Mouse (Mus musculus) heart, postnatal 0 days (tissue): ENCODE measurements around the gene Prmt8. TPM values are rescaled to one million over a fixed set of nuclear protein-coding genes. Genes with fewer than 3 reads are reported as not detected.

ENCODE experiments used
- ATAC-seq: fragments of 200-750 bp; cut with Nextera tagmentation; 2 replicates; pipeline ENCODE4 v1.8.0; 2017; ENCODE audit warnings: low read depth, moderate number of reproducible peaks, moderate library complexity; ENCODE audit not compliant: insufficient read depth
- DNase-seq: peaks from one replicate; pipeline ENCODE4 v3.0.0-alpha.2; 2016; ENCODE audit warnings: low spot score
- H3K27ac ChIP-seq: fragments of 300-500 bp; sonication (generic); 2 replicates; pipeline ENCODE4 v1.5.1; 2014; ENCODE audit warnings: low read depth, mild to moderate bottlenecking
- H3K27me3 ChIP-seq: fragments of 300-500 bp; sonication (generic); 2 replicates; pipeline ENCODE4 v1.6.1; 2014; ENCODE audit warnings: low read length, mixed read lengths; ENCODE audit not compliant: control insufficient read depth, insufficient read depth
- H3K36me3 ChIP-seq: fragments of 300-500 bp; sonication (generic); replicated peaks from 2 replicates; pipeline ENCODE4 v1.6.1; 2014; ENCODE audit warnings: low read length, mixed read lengths; ENCODE audit not compliant: control insufficient read depth, insufficient read depth
- H3K4me1 ChIP-seq: fragments of 300-500 bp; sonication (generic); 2 replicates; pipeline ENCODE4 v1.6.1; 2014; ENCODE audit warnings: antibody characterized with exemption; ENCODE audit not compliant: control insufficient read depth, insufficient read depth
- H3K4me2 ChIP-seq: fragments of 300-500 bp; sonication (generic); 2 replicates; pipeline ENCODE4 v1.6.1; 2014; ENCODE audit warnings: low read depth, mild to moderate bottlenecking, low read length, moderate library complexity
- H3K4me3 ChIP-seq: fragments of 300-500 bp; sonication (generic); 2 replicates; pipeline ENCODE4 v1.5.1; 2014; ENCODE audit warnings: low read depth, low read length
- H3K9ac ChIP-seq: fragments of 300-500 bp; sonication (generic); replicated peaks from 2 replicates; pipeline ENCODE4 v1.6.1; 2014; ENCODE audit warnings: low read depth, low read length, mixed read lengths
- H3K9me3 ChIP-seq: fragments of 300-500 bp; sonication (generic); replicated peaks from 2 replicates; pipeline ENCODE4 v1.6.1; 2016; ENCODE audit warnings: low read length; ENCODE audit not compliant: control insufficient read depth
- CTCF ChIP-seq: IDR thresholded peaks from 2 replicates; pipeline ENCODE4 v1.5.1; 2016; ENCODE audit warnings: antibody characterized with exemption, control low read depth, low read depth
- EP300 ChIP-seq: IDR thresholded peaks from 2 replicates; pipeline ENCODE4 v1.6.1; 2016; ENCODE audit warnings: antibody characterized with exemption, low read depth
- WGBS: fragments of 180-500 bp; shearing (Covaris S2); extraction: QIAGEN DNeasy Blood & Tissue Kit; methylation state at CpG from one replicate; pipeline ENCODE4 v1.1.7; 2014; 5-methylcytosine and 5-hydroxymethylcytosine counted together
- polyA plus RNA-seq: library from polyadenylated mRNA; unstranded; fragments of >200 nt; fragmentation: Nextera tagmentation; extraction: Ambion mirVana; gene quantifications from 2 replicates; pipeline ENCODE4 v1.2.1, GENCODE M21; 2015
- total RNA-seq: library from RNA; depleted of rRNA; stranded (reverse); fragments of >200 nt; gene quantifications from 2 replicates; pipeline ENCODE4 v1.2.3, GENCODE M21; 2014; ENCODE audit warnings: low replicate concordance

The Prmt8 gene
- total and polyA plus RNA-seq, 2 experiments from 2014 or later, result not detected

DNA sequence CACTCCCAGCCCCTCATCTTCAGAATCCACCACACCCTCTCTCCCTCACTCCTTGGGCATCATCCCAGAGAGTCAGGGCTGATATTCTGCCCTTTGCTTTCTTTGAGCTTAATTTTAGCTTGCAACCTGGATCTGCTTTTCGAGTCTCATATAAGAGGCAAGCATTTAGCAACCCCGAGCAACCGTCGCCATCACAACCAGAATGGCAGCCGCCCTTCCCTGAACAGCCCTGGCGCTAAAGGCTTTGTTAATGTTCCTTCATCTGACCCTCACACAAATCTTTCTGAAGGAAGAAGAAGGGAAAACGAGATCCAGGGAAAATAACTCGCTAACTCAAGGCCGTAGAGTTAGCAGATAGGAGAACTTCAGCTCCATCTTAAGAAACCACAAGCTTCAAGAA, 17.8 kb downstream of the Prmt8 start:
- Histone ChIP-seq H3K4me2 (no peak overlapping the region), H3K36me3 (no peaks in the 10 kb centered on the region), H3K4me1 (peaks cover 13% of the 10 kb centered on the region; the same call in 1 of the 2 replicates), H3K9me3 (no peaks in the 10 kb centered on the region), H3K9ac (no peak overlapping the region), H3K4me3 (no peak overlapping the region), H3K27me3 (no peaks in the 10 kb centered on the region), H3K27ac (no peak overlapping the region)
- no peak for TF ChIP-seq EP300
- no peak for TF ChIP-seq CTCF
- WGBS, result 92% methylated on average over 9 of the region's 9 CpGs
- ATAC-seq (no peak), DNase-seq (no peak)

GRCm38 (mm10) chr6:127748793-127749192, 20.5 kb downstream of the Prmt8 start:
- no peaks in the 10 kb centered on the region for H3K27me3 ChIP-seq
- 0 out of 2 replicates have a peak, but pooled peaks cover 6% of the 10 kb centered on the region for H3K4me1 ChIP-seq
- no peaks in the 10 kb centered on the region for H3K36me3 ChIP-seq
- H3K4me3 ChIP-seq, result no peak overlapping the region
- TF ChIP-seq EP300 (no peak), CTCF (no peak)
- 80% methylated on average over 8 of the region's 8 CpGs for WGBS
- no peak overlapping the region for H3K9ac ChIP-seq
- no peaks in the 10 kb centered on the region for H3K9me3 ChIP-seq
- ATAC-seq (no peak), DNase-seq (no peak)
- no peak overlapping the region for H3K4me2 ChIP-seq
- no peak overlapping the region for H3K27ac ChIP-seq

DNA sequence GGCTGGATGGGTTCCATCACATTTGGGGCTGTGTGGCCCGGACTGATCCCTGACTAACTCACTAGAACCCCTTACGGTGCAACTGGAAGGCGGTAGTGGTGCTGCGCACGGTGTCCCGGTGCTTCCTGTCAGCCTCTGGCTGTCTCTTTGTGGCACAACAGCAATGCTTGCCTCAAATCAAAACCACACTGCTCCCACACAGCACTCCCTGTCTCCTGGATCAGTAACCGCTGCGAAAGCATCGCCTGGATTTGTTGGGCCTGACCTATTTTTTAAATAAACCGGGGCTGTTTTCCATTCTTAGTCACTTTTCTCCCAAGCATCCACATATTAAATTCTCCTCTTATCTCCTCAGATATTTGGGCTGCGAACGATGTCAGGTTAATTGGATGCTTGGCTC, 27.0 kb downstream of the Prmt8 start:
- 75% methylated on average over 12 of the region's 12 CpGs for WGBS
- no peaks in the 10 kb centered on the region for H3K36me3 ChIP-seq
- no peak for ATAC-seq
- no peak overlapping the region for H3K27ac ChIP-seq
- no peaks in the 10 kb centered on the region for H3K27me3 ChIP-seq
- no peak for DNase-seq
- no peak overlapping the region for H3K9ac ChIP-seq
- H3K4me2 ChIP-seq, result no peak overlapping the region
- H3K4me1 ChIP-seq, result 0 out of 2 replicates have a peak, but pooled peaks cover 5% of the 10 kb centered on the region
- H3K4me3 ChIP-seq, result no peak overlapping the region
- TF ChIP-seq CTCF (no peak), EP300 (no peak)
- H3K9me3 ChIP-seq, result no peaks in the 10 kb centered on the region

- ATAC-seq, result no peak
- no peaks in the 10 kb centered on the region for H3K9me3 ChIP-seq
Measured at GRCm38 (mm10) chr6:127741162-127741561, 28.1 kb downstream of the Prmt8 start.

GRCm38 (mm10) chr6:127740711-127741110, 28.6 kb downstream of the Prmt8 start:
- Histone ChIP-seq H3K36me3 (no peaks in the 10 kb centered on the region), H3K9ac (no peak overlapping the region), H3K4me2 (no peak overlapping the region), H3K4me1 (0 out of 2 replicates have a peak, but pooled peaks cover 5% of the 10 kb centered on the region), H3K9me3 (no peaks in the 10 kb centered on the region), H3K27ac (no peak overlapping the region), H3K4me3 (no peak overlapping the region), H3K27me3 (no peaks in the 10 kb centered on the region)
- WGBS, result 74% methylated on average over 9 of the region's 9 CpGs
- no peak for TF ChIP-seq EP300
- no peak for TF ChIP-seq CTCF
- ATAC-seq (no peak), DNase-seq (no peak)

More at GRCm38 (mm10) chr6:127741162-127741561, 28.1 kb downstream of the Prmt8 start:
- no peak overlapping the region for H3K9ac ChIP-seq
- H3K4me2 ChIP-seq, result no peak overlapping the region
- no peak for TF ChIP-seq CTCF
- no peak for TF ChIP-seq EP300
- no peaks in the 10 kb centered on the region for H3K36me3 ChIP-seq
- DNase-seq, result no peak
- H3K27ac ChIP-seq, result no peak overlapping the region
- 89% methylated on average over 6 of the region's 6 CpGs for WGBS
- H3K27me3 ChIP-seq, result no peaks in the 10 kb centered on the region
- H3K4me3 ChIP-seq, result no peak overlapping the region
- 0 out of 2 replicates have a peak, but pooled peaks cover 5% of the 10 kb centered on the region for H3K4me1 ChIP-seq

GRCm38 (mm10) chr6:127739921-127740320, 29.4 kb downstream of the Prmt8 start:
- DNase-seq (no peak), ATAC-seq (no peak)
- 53% methylated on average over 5 of the region's 5 CpGs for WGBS
- no peaks in the 10 kb centered on the region for H3K9me3 ChIP-seq
- H3K4me1 ChIP-seq, result 0 out of 2 replicates have a peak, but pooled peaks cover 5% of the 10 kb centered on the region
- H3K27ac ChIP-seq, result no peak overlapping the region
- H3K27me3 ChIP-seq, result no peaks in the 10 kb centered on the region
- H3K4me2 ChIP-seq, result no peak overlapping the region
- H3K4me3 ChIP-seq, result no peak overlapping the region
- H3K9ac ChIP-seq, result no peak overlapping the region
- TF ChIP-seq CTCF (no peak), EP300 (no peak)
- H3K36me3 ChIP-seq, result no peaks in the 10 kb centered on the region
